Mouse (Mus musculus): ENCODE data around the gene Adprm. TPM values are rescaled to one million over a fixed set of nuclear protein-coding genes. Genes with fewer than 3 reads are reported as not detected.

The Adprm gene
- total RNA-seq, 2 experiments from 2014 or later: 20.9 to 29.2 TPM

Small RNA genes within 50 kb of the gene (microRNA-seq; reads per million reads assigned to microRNA genes)
- gene Mir6923: 0 reads per million in 2 experiments

Other genes starting within 250 kb of the Adprm start
- gene Pirt, start 140.6 kb downstream of the Adprm start, total RNA-seq (2021): 1 to 10 TPM; 1.4 to 1.9 TPM
- gene Tmem238l, start 96.0 kb downstream of the Adprm start, total RNA-seq (2021): not detected
- under 1 TPM; 0.52 to 0.66 TPM for gene Tmem220, start 27.4 kb downstream of the Adprm start, total RNA-seq (2021)
- 1 to 10 TPM; 8.3 to 9.5 TPM for gene Sco1, start 76 bp upstream of the Adprm start, total RNA-seq (2021)
- gene Myh3, start 25.7 kb upstream of the Adprm start, total RNA-seq (2021): under 1 TPM; 0.59 to 0.66 TPM
- gene Myh2, start 118.4 kb upstream of the Adprm start, total RNA-seq (2021): under 1 TPM; 0.16 to 0.17 TPM
- under 1 TPM; 0.07 to 0.12 TPM for gene Myh1, start 147.5 kb upstream of the Adprm start, total RNA-seq (2021)
- under 1 TPM; 0.10 to 0.28 TPM for gene Myh4, start 185.4 kb upstream of the Adprm start, total RNA-seq (2021)
- gene Myh8, start 224.5 kb upstream of the Adprm start, total RNA-seq (2021): 1 to 10 TPM; 1.3 to 1.4 TPM